Mouse (Mus musculus) adrenal gland, adult (tissue): ENCODE data around the gene Gm2a.
"Not testable (repeated sequence)": the region's sequence is repeated elsewhere in the genome, so short reads cannot be mapped to it uniquely, and the experiment has no call there.

ENCODE experiments used
- DNase-seq, 2 experiments: peaks; one replicate each; pipeline ENCODE4 v3.0.0; 2022 to 2023; ENCODE audit warnings: low spot score in 1 of 2; ENCODE audit not compliant: inconsistent age in 2 of 2

Gm2a gene

DNA sequence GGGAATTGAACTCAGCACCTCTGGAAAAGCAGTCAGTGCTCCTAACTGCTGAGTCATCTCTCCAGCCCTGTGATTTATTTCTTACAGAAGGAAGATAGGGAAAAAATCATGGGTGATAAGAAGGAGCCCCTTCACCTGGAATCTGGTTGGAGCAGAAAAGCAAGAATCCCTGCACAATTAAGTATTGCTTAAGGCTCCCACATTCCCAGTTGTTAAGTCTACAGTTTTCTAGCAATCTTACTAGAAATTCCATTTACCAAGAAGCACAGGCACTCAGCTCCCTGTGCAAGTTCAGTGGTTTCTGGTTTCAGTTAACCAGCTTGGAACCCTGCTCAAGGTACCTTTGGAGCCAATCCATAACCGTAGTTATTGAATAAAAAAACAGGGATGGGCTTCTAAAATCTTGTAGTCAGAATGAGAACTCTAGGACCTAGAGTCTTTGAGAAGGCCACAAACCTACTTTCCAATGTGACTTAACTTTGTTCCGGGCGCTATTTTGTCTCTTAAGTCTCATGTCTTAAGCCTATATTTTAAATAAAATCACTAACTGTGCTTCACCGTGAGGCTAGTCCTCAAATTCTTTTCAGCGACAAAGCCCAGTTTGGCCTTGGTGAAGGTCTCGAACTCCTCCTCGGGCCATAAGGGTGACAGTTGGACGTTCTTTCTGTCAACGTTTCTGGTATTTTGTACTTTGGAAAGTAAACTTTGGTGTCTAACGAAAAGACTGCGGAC lies 1.0 kb upstream of the Gm2a start:
- peak in 1 of 2 experiments; percentile 52 for DNase-seq

DNA sequence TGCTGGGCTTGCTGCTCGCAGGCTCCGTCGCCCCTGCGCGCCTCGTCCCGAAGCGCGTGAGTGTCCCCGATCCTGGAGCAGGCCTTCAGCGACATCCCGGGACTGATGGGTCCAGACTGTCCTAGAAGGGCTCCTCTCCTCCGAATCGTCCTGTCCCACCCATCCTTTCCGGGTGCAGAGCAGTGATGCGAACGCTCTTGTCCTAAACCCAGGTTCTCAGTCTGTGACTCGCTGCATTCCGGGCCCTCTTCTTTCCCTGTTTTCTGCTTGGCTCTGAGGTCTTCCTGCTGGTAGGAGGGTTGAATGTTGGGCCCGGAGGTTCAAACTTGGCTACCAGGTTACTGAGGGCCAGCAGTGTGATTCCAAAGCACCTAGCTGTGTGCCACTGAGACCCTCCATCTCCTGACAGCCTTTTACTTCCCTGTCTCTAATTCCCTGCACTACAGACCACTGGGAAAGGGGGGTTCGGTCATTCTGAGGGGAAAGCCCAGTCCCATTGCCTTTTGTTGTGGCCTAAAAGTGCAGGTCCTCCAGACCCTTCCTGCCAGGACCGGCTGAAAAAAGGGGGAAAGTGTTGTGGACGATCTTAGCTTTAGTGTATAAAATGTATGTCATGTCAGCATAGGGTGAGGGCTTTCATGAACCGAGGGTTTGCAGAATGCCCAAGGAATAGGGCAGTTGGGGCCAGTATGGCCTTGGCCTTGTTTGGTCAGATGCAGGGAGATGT lies 437 bp downstream of the Gm2a start:
- peak in 1 of 2 experiments; percentile 49 for DNase-seq

DNA sequence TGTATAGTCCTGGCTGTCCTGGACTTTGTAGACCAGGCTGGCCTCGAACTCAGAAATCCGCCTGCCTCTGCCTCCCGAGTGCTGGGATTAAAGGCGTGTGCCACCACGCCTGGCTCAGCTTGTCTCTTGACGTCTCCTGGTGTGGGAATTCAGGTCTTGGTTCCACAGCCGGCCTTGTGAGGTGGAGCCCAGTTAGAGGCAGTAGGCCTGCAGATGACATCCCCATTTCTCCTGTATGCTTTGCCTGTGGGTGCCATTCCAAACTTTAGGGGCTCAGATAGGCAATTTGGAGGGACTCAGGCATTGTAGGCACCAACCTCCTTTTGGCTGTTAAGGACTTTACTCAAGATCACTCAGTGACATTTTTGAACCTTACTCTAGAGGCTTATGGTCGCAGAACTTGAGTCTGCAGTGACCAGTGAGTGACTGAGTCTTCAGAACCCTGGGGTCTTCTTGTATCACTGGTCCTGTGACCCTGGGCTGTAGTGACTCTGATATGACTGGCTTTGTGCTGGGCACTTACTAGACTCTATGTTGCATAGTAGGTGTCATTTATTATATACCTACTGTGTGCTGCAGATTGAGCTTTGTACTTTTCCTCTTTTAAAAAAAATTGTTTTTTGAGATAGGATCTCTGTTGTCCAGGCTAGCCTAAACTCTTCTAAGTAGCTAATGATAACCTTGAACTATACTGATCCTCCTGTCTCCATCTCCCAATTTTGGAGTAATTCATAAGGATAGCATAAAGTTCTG lies 1.3 kb downstream of the Gm2a start:
- DNase-seq, result peak; percentile 44 to 75

DNA sequence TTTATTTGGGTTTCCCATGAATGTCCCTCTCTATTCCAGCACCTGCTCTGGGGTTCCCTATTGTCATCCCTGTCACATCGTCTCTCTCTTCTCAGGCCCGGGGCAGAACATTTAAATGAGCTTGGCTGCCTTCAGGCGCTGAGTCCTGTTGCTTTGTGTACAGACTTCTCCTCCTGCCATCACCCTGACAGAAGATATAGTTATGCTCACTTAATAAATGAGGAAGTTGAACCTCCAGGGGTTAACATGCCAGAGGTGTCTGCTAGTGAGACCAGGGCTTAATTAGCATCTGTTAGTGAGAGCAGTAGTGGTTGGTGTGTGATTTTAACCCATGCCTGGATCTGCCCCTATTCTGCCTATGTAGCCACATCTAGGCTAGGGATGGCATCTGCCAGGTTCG lies 2.0 kb downstream of the Gm2a start:
- DNase-seq, result peak in 1 of 2 experiments; percentile 58

DNA sequence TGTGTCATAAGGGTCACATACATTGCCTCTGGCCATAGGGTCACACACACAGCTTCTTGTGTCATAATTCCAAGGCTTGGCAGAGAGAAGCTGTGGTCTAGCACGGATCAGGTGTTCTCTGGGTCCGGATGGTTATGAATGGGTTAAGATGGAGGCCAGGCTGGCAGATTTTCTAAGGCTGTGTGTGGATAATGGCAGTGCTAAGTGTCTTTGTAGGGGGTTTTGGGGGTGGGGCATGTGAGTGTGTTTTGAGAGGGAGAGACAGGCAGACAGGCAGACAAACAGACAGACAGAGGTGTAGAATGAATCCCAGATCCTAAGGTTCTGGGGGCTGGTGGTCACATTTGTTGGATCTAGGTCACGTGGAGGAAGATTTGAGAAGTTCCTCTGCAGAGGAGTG lies 4.1 kb downstream of the Gm2a start:
- DNase-seq, result peak in 1 of 2 experiments; percentile 51

DNA sequence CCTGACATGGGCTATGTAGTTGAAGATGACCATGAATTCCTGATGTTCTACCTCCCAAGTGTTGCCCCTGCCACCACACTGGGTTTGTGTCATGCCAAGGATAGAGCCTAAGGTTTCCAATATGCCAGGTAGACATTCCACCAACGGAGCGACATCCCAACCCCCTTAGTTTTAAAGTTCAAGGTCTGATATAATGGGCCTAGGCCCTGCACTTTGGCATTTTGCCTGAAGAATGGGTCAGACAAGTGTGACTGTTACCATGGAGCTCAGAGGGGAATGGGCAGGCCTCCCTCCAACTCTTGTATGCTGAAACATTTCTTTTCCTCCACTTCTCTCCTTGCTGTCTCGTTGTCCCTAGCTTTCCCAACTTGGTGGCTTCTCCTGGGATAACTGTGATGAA lies 5.3 kb downstream of the Gm2a start:
- peak; percentile 78 to 88 for DNase-seq

DNA sequence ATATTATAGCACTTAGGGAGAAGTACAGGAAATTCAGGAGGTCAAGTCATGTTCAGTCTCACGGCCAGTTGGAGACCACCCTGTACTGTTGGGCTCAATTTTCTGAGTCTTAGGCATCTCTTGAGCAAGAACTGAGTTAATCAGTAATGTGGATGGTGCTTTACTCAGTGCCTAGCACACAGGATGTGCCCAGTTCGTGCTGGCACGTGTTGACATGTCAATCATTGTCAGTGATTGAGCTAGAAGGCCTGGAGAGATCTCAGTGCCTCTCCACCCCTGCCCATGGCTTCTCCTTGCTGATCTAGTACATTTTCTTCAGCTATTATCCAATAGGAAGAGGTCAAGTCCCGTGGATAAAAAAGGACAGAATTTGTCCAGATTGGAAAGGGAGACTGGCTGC lies 7.5 kb downstream of the Gm2a start:
- no peak for DNase-seq

GRCm38 (mm10) chr11:55106636-55107035 lies 8.7 kb downstream of the Gm2a start:
- no peak for DNase-seq

DNA sequence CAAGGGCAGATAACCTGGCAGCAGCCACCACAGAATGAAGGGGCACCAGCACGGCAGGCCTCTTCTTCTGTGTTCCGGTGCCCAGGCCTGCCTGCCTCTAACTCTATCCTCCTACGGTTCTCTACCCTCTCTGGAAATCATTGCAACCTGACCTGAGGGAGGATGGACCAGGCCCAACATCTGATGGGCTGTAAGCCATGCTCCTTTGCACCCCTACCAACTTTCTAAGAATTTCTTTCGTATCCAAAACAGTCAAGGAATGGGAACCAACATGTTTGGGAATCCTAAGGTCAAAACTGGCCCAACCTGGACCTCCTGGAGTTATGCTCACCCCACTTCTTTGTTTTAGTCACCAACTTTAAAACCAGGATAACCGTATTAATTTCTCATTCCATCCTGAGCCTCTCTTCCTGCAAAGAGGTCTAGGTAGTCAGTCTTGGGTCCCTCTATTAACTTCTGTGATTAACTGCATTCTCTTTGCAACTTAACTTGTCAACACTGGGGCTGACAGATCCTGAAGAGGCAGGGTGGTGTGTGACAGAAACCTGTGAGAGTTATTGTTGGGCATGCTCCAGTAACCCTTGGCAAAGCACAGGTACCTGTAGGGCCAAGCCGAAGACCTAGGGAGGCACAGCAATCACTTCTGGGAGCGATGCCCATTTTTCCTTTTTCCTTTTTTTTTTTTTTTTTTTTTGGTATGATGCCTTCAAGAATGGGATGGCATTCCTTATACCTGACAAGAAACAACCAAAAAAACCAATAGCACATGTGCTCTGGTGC lies 11.8 kb downstream of the Gm2a start:
- peak in 1 of 2 experiments; percentile 35 for DNase-seq

DNA sequence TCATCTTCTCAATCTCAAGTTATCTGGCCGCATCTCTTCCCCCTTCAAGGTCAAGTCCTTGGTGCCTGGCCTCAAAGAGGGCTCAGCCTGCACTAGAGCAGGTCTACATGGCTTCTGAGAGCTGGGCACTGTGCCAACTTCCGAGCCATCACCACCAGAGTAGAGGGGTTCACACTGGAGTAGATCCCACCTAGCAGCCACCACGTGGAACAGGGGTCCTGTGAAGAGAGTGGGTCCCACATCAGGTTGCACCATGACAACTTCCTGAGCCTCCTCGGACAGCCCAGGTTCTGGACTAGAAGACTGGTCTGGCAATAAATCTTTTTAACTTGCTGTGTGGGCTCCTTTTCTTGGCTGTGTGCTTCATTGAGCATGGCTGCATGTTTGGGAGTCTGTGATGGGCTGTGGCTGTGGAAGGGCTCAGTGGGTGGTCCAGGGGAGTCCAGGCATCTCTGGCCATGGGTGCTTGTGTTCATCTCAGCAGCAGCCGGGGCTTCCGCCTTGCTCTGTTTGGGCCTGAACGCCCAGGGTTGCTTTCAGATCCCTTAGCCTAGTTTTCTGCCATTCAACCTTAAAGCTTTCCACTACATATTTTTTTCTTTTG lies 12.8 kb downstream of the Gm2a start:
- DNase-seq, result peak; percentile 57 to 76

DNA sequence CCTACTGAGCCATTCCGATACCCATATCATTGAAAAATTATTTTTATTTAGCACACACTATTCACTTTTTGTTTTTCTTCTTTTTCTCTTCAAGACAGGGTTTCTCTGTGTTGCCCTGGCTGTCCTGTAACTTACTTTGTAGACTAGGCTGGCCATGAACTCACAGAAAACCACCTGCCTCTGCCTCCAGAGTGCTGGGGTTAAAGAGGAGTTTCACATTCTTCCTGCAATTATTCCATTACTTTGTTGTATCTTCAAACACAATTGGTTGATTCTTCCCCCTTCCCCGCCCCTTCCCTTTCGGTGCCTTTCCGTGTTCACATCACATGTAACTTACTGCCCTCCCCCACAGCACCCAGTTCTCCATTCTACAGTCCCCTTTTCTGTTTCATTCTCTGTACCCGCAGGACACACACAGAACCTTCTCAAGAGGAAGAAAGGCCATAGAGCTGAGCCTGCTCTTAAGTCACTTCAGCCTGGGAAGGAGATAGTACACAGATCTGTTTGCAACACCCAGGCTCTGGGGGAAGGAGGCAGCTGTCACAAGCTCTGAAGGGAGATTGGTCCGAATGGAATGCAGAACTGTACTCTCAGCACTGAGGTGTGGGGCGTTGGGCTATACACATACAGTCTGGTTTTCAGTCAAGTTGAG lies 15.4 kb downstream of the Gm2a start:
- DNase-seq, result peak in 1 of 2 experiments; percentile 68

GRCm38 (mm10) chr11:55113861-55114250 lies 15.9 kb downstream of the Gm2a start:
- not testable (repeated sequence) for DNase-seq

GRCm38 (mm10) chr11:55114291-55114690 lies 16.4 kb downstream of the Gm2a start:
- peak in 1 of 2 experiments; percentile 37 for DNase-seq

DNA sequence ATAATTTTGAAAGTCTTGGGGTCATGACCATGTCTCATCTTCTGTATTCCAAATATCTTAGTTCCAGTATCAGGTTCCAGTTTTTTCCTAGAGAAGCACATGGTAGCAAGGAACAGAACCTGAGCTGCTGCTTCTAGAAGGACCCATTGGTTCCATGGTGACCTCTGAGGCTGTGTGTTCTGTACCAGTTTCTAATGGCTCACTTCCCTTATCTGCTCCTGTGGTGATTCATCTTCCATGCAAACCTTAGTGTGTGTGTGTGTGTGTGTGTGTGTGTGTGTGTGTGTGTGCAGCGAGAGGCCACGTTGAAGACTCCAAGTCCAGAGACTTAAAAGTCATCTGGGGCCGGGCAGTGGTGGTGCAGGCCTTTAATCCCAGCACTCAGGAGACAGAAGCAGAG lies 18.1 kb downstream of the Gm2a start:
- DNase-seq, result peak; percentile 53 to 85

GRCm38 (mm10) chr11:55117031-55117430 lies 19.1 kb downstream of the Gm2a start:
- no peak for DNase-seq

DNA sequence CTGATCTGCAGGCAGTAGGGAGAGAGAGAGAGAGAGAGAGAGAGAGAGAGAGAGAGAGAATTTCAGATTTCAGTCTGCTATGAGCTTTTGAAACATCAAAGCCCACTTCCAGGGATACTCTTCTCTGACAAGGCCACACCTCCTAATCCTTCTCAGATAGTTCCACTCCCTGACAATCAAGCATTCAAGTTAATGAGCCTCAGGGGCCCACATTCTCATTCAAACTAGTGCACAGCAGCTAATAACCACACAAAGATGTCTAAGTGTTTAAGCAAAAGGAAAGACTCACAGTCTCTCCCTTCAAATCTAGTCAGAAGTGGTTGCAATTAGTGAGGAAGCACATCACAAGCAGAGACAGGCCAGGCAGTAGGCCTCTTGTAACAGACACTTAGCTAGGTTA lies 22.4 kb downstream of the Gm2a start:
- DNase-seq, result no peak

GRCm38 (mm10) chr11:55120821-55121271 lies 22.9 kb downstream of the Gm2a start:
- DNase-seq, result peak in 1 of 2 experiments; percentile 48

DNA sequence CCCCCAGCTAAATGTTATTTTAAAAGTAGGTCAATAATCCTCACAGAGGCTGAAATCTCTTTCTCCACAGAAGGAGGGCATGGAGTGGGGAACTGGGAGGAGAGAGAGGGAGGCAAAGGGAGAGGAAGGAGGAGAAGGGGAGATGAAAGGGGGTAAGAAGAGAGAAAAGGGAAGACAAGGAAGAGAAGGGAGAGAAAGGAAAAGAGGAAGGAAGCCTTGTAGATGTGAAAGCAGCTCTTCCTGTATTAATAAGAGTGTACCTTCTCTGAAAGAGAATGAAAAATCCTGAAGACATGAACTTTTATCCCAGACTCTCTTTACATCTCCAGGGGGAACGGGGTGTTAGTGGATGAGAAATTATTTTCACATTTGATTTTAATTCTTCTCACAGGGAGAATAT lies 23.5 kb downstream of the Gm2a start:
- DNase-seq, result no peak

DNA sequence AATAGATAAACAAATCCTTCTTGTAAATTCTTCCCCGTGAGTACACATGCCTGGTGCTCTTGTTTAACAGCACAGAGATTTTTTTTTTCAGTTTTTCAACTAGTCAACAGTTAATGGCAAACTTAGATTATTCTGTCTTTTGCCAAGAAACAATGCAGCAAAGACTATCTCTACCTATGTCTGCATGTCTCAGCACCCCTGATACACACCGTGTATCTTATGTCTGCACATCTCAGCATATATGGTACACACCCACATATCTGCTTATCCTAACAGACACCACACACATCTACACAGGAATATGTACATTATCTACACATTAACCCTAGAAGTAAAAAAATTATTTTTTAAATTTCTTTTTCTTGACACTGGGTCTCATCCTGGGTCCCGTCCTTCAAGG lies 28.7 kb downstream of the Gm2a start:
- peak in 1 of 2 experiments; percentile 18 for DNase-seq

DNA sequence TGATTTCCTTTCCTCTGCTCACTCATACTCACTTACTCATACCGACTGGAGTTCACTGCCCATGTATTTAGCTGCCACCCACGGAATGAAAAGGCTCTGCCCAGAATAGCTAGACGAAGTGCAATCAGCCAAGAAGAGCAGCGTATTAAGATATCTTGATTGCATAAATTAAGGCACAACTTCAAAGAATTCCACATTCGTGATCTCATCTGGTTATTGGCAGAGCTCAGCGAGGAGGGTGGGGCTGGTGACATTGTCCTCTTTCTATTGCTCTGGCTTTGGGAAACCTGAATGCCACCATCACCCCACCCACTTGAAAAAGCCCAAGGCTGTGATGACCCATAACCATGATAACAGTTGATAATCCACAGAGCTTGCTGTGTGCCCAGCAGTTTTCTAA lies 30.0 kb downstream of the Gm2a start:
- DNase-seq, result peak; percentile 68 to 86
